Mouse (Mus musculus) adrenal gland, adult 8-10 months (tissue): ENCODE data around the gene Thsd4. TPM values are rescaled to one million over a fixed set of nuclear protein-coding genes. Genes with fewer than 3 reads are reported as not detected.
A peak's percentile ranks its signal among the peaks of the same experiment; 100 is the strongest.

Experiments used
- DNase-seq: peaks from one replicate; pipeline ENCODE4 v3.0.0; 2022
- total RNA-seq, 4 experiments: library from RNA; stranded (reverse); gene quantifications; 2 replicates each; pipeline ENCODE4 v1.2.4; 2022

The Thsd4 gene
- total RNA-seq, 4 experiments from 2014 or later = 4.2 to 8.1 (median 6.3) TPM

DNA sequence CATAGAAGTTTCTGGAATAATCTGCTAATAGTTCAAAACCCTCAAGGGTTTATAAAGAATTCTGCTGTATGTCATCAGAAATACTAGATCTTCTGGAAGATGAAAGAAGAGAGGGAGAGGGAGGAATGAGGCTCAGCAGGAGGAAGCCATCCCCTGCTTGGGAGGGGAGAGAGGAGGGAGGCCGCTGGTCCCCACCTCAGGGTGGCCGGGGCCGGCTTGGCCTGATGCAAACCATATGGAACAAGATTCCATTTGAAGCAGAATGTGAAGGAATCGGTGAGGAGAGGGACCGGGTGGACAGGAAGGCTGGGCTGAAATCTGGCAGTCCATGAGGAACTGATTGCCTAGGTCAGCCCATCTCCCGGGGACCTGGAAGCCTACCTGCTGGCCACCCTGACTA, 143.6 kb downstream of the Thsd4 start:
- no peak for DNase-seq

DNA sequence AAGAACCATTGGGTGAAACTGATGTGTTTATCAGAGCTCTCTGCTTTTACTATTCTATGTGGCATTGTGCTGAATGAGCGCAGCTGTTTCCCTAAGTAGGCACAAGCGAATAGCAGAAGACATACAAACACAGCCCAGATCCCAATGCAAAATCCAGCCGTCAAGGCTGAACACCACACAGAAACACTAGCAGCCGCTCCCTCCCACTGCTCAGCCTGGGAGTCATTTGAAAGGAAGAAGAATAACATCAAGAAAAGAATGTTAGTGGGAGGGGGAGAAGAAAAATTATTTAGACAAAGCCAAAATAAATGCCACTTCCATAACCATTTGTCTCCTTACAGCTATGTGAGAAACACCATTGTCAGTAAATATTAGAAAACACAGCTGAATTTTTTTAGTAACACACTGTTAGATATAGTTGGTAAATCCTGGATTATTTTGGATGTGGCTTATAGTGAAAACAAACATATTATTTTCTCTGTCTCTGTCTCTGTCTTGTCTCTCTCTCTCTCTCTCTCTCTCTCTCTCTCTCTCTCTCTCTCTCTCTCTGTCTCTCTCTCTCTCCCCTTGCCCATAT, 148.6 kb downstream of the Thsd4 start:
- no peak for DNase-seq

DNA sequence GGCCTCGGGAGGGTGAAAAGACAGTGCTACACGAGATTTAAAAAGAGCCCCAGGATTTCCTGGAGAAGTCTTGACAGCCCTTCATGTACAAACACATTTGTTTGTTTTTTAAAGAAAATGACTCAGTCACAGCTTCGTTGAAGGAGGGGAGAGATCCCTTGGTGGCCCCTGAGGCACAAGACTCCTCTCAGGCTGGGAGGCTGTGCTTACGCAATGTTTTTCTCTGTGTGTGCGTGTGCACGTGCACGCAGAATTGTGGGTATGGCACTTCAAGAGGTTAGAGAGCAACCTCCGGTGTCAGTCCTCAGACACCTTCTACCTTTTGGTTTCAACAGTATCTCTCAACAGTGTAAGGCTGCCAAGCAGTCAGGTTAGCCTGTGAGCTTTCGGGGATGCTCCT, 153.3 kb downstream of the Thsd4 start:
- no peak for DNase-seq

DNA sequence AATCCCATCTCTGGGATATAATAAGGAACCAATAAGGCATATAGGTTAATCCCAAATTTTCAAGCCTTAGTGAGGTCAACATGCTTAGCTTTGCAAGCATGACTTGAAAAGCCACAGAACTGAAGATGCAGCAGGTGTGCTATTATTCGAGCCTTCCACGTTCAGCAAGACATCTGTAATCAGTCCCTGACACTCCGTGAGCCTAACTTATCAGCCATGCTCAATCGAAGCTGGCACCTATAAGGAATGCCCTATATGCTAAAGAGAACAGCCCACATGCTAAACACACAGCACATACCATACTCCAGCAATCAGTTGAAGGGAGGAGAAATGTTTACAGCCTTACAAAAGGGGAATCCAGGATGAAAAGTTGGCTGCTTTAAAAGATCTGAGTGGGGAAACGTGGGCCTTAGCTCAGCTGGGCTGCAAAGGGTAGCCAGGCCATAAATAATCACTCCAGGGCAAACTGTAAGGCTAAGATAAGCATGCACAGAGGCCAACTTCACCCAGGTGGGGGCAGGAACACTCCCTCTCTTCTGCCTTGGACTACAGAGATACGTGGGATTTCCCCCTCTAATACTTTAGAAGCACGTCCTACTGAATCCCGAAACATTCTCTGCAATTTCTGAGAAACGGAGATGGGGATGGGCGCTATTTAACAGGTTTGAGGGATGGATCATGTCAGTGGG, 154.1 kb downstream of the Thsd4 start:
- no peak for DNase-seq

DNA sequence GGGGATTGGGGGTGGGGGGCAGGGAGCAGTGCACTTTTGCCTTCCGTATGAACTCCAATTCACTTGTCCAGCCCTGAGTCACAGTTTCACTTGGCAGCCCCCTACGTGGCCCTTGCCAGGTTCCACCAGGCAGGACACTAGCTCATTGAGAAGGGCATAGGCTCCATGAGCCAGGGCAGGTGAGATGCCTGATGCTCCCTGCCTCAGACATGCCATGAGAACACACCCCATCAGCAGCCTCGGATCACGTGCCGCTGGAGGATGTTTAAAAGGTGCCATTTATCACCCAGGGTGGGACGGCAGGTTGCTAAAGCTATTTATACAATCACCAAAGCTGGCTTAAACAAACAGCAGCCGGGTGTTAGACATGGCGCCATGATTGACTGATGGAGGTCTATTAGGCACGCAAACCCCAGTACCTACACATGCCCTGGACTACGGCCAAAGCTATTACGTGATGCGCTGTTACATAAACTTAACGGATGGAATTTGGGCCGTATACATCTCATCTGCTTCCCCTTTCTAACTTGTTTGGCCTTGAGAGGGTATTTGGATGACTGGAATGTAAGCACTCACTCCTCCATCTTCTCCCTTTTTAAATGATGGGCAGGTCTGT, 157.6 kb downstream of the Thsd4 start:
- DNase-seq = no peak

- no peak for DNase-seq
Measured at GRCm38 (mm10) chr9:60352351-60352750, 169.5 kb downstream of the Thsd4 start.

GRCm38 (mm10) chr9:60351153-60351552, 170.7 kb downstream of the Thsd4 start:
- no peak for DNase-seq

DNA sequence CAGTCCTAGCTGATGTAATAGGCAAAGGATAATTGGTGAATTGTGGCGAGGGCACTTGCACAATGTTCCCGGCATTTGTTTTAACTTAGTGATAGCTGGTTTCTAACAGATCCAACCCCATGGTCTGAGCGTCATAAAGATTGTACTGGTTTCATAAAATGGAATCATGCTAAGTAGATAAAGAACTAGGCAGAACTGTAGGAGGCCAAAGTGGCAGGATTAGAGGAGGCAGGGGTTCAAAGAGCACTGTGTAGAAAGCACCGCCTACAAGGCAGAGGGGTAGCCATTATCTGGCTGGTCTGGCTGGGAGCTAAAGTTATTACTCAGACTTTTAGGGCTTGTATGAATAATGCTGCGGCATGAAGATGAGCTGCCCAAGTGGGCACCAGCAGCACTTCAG, 185.7 kb downstream of the Thsd4 start:
- DNase-seq = no peak

- DNase-seq = no peak
Measured at GRCm38 (mm10) chr9:60335455-60335854, 186.4 kb downstream of the Thsd4 start.

DNA sequence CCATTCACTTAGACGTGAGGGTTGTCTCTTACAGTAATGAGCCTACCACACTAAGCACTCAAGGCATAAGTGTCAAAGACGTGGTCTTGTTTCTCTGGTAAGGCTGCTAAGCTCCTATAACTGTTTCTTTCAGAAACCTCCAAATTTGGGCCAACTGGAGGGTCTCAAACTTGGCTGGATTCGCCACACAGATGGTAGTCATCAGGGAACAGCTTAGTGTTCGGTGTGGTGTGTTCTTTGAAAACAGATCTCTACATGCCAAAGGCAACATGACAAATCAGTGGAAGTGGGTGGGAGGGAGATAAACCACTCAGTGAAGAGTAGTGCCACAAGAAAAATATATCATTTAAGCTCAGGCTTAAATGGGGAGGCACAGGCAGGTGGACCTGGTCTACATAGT, 191.9 kb downstream of the Thsd4 start:
- DNase-seq = no peak

GRCm38 (mm10) chr9:60324716-60325115, 197.1 kb downstream of the Thsd4 start:
- peak; percentile 76 for DNase-seq

DNA sequence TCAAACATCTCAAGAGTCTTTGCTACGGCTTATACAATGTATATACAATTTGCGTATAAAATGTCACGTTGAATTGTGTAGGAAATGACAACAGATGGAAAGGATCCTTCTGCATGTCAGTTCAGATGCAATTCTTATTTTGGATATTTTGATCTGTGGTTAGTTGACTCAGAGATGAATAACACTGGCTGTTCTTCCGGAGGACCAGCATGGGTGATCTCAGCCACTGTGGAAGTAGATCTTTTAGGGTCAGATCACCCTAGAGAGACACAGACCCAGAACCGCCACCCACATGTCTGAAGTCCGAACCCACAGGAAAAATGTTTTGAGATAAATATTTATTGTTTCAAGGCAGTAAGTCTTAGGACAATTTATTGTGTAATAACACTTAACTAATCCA, 198.4 kb downstream of the Thsd4 start:
- DNase-seq = no peak

GRCm38 (mm10) chr9:60317291-60317690, 204.6 kb downstream of the Thsd4 start:
- no peak for DNase-seq

DNA sequence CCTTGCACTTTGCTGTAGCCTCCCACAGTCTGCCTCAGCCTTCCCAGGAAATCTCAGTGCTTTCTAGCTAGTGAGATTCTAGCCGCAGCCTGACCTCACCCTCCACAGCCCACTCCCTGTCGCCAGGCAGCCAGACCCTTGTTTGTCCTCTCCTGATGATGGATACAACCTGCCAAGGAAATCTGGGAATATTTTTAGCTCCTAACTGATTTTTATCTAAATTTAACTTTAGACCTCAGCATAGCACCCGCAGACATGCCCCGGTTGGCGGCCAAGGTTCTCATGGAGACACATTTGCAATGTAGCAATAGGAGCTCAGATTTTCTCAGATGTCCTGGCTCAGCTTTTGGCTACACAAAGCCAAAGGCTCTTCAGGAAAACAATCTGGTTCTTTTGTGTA, 205.3 kb downstream of the Thsd4 start:
- no peak for DNase-seq

DNA sequence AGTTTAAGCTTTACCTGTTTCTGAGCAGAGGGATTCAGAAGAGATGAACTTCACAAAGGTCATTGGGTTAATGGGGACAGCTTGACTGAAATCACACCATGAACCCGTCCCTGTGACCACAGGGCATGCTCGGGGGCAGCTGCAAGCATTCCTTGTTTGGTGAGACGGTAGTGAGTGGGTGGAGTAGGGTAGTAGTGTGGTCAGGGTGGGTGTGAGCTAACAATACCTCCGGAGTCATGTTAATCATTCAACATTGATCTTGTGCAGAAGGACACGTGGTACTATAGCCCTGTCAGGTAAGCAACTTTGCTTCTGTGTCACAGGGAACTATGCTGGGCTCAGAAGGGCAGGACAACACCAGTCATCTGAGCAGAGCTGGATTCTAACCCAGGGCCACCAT, 206.3 kb downstream of the Thsd4 start:
- no peak for DNase-seq

GRCm38 (mm10) chr9:60313661-60314060, 208.2 kb downstream of the Thsd4 start:
- no peak for DNase-seq

DNA sequence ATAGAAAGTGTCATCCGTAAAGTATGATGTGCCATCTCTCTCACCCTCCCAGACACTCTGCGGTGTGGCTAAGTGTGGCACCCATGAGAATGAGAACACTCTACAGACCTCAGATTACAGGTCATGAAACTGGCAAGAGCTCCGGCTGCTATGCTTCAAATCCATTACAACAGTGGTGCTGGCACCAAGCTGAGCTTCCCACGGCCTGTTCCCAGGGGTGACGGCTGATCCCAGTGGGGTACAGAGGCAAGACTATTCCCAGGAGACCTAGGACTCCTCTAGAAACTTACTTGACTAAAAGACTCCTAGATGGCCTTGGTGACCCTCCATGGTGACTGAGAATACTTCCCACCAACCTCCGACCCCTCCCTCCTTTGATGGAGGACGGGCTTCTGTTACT, 209.2 kb downstream of the Thsd4 start:
- DNase-seq = no peak

DNA sequence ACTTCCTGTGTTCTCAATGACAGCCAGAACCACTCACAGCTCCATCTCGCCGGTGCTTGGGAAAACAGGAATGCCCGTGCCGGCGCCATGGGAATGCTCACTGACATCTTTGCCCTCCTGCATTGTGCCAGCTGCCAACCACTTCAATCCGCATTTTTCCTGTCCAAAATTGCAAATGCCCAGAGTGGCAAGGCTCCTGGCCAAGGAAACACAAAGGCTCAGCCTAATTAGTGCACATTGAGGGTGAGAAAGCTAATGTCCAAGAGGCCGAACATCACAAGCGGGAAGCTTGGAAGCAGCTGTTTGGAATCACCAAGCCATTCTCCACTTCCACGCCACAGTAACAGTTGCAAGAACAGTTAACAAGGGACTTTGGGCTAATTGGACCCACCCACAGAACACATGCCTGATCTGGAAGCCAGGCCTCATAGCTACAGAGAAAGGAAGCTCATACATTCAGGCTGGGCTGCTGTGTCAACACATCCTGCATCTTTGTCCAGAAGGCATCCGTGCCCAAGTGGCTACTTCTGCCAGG, 210.2 kb downstream of the Thsd4 start:
- no peak for DNase-seq

GRCm38 (mm10) chr9:60310741-60311317, 211.0 kb downstream of the Thsd4 start:
- no peak for DNase-seq

DNA sequence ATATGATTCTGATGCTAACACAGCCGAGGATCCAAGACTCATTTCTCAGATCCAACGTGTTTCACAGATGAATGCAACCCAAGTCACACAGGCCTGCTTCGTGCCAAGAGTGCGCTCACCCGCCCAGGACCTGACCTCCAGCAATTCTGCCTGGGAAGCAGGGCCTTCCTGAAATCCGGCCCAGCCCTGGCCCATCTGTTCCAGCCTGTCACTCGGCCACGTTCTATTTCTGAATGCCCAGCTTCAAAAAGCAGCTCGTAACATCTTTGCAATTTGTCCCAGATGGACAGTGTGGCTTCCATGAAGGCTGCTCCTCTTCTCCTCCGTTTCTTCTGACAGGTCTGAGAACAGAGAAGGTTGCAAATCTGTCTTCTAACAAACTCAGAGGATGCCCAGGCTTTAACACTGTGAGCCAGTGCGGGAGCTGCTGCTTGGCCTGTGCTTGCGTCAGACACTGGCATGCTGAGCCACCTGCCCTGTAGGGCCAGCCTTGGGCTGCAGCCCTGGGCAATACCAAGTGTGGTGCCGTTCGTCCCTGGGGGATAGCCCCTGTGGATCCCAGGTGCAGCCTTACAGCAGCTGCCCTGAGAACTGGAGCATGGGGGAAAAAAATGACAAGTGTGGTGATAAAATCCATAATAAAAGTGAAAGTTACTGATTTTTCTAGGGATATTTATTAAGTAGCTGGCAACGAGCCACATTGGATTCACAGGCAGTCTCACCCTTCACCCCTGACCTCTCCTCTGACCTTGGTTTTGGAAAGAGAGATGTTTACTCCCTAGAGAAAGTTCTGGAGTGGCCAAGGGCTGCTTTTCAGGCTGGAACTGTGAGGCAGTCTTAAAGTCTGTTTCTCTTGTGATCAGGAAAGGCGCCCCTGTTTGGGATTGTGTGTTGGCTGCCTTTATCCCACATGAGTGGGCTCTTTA, 211.8 kb downstream of the Thsd4 start:
- peak; percentile 54 for DNase-seq

DNA sequence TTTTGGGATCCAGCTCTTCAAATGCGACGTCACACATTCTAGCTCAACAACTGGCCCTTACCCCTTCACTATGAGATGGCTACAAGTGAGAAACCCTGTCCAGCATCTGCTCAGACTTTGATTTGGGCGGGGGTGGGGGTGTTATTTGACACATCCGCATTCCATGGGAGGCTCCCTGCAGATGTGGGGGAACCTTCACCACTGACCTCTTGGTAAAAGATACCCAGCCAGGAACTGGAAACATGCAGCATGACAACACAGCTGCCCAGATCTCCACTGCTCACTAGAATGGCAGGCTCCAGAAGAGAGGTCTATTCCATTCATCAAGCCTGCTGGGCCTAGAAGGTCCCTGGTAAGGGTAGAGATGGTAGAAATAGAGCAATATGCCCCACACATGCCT, 213.7 kb downstream of the Thsd4 start:
- no peak for DNase-seq

- no peak for DNase-seq
Measured at GRCm38 (mm10) chr9:60307469-60307868, 214.4 kb downstream of the Thsd4 start.
